Mouse (Mus musculus) liver, adult 2 months (tissue): ENCODE measurements around the gene Sema4c. TPM values are rescaled to one million over a fixed set of nuclear protein-coding genes. Genes with fewer than 3 reads are reported as not detected.

Experiments
- DNase-seq: peaks from one replicate; pipeline ENCODE4 v3.0.0-alpha.2; 2011; ENCODE audit warnings: low read depth, low spot score; ENCODE audit errors: extremely low read depth
- H3K27ac ChIP-seq: fragments of 200-500 bp; replicated peaks from 2 replicates; pipeline ENCODE4 v1.5.1; 2012; ENCODE audit warnings: low read depth, mild to moderate bottlenecking, control low read depth, inconsistent platforms, low read length; ENCODE audit not compliant: insufficient read depth
- H3K27me3 ChIP-seq: fragments of 200-500 bp; 2 replicates; pipeline ENCODE4 v1.6.1; 2012; ENCODE audit warnings: mild to moderate bottlenecking, moderate library complexity, low read length, inconsistent platforms; ENCODE audit not compliant: control insufficient read depth, insufficient read depth
- H3K36me3 ChIP-seq: fragments of 200-500 bp; 2 replicates; pipeline ENCODE4 v1.6.1; 2012; ENCODE audit warnings: low read length, inconsistent platforms; ENCODE audit not compliant: control insufficient read depth, insufficient read depth
- H3K4me1 ChIP-seq: fragments of 200-500 bp; 2 replicates; pipeline ENCODE4 v1.6.1; 2011; ENCODE audit warnings: low read length; ENCODE audit not compliant: control insufficient read depth, insufficient read depth
- H3K4me3 ChIP-seq: fragments of 200-500 bp; 2 replicates; pipeline ENCODE4 v1.5.1; 2011; ENCODE audit warnings: low read depth, mild to moderate bottlenecking, control low read depth, low read length, moderate library complexity; ENCODE audit not compliant: insufficient read depth
- H3K79me2 ChIP-seq: fragments of 200-500 bp; 2 replicates; pipeline ENCODE4 v1.6.1; 2012; ENCODE audit warnings: inconsistent platforms, mild to moderate bottlenecking, low read length, moderate library complexity; ENCODE audit not compliant: control insufficient read depth, insufficient read depth
- H3K9ac ChIP-seq: fragments of 200-500 bp; 2 replicates; pipeline ENCODE4 v1.6.1; 2012; ENCODE audit warnings: low read depth, mild to moderate bottlenecking, control low read depth, inconsistent platforms, low read length
- CTCF ChIP-seq: fragments of 200-500 bp; IDR thresholded peaks from 2 replicates; pipeline ENCODE4 v1.5.1; 2011; ENCODE audit warnings: low read depth, low read length, control low read depth
- POLR2A ChIP-seq: fragments of 200-500 bp; IDR thresholded peaks from 2 replicates; pipeline ENCODE4 v1.6.1; 2011; ENCODE audit warnings: low read length, control low read depth; ENCODE audit not compliant: insufficient read depth; ENCODE audit errors: extremely low read depth
- WGBS: fragments of 180-500 bp; shearing (Covaris S2); methylation state at CpG from one replicate; pipeline ENCODE4 v1.1.7; 2018; 5-methylcytosine and 5-hydroxymethylcytosine counted together
- polyA plus RNA-seq: library from polyadenylated mRNA; depleted of rRNA; stranded (reverse); fragments of >200 nt; gene quantifications from 2 replicates; pipeline ENCODE4 v1.2.3, GENCODE M21; 2012
- total RNA-seq: library from RNA; depleted of rRNA; stranded (reverse); fragments of >200 nt; gene quantifications from 2 replicates; pipeline ENCODE4 v1.2.3, GENCODE M21; 2014

Sema4c gene
- total and polyA plus RNA-seq, 2 experiments, result 1.5 to 2.4 TPM

- Histone ChIP-seq H3K36me3 (no peaks in the 10 kb centered on the region), H3K4me3 (no peak overlapping the region), H3K9ac (no peak overlapping the region), H3K27ac (no peak overlapping the region), H3K4me1 (peaks cover 2% of the 10 kb centered on the region; the same call in 1 of the 2 replicates), H3K79me2 (no peaks in the 10 kb centered on the region), H3K27me3 (no peaks in the 10 kb centered on the region)
- TF ChIP-seq CTCF, result no peak
- TF ChIP-seq POLR2A, result no peak
- 82% methylated on average over 8 of the region's 8 CpGs for WGBS
- DNase-seq, result no peak
These were observed 24.1 kb upstream of the Sema4c start for GRCm38 (mm10) chr1:36582211-36582610.

GRCm38 (mm10) chr1:36581260-36581659 is 23.1 kb upstream of the Sema4c start:
- Histone ChIP-seq H3K36me3 (no peaks in the 10 kb centered on the region), H3K9ac (no peak overlapping the region), H3K27ac (no peak overlapping the region), H3K4me3 (no peak overlapping the region), H3K4me1 (peaks cover 5% of the 10 kb centered on the region; the same call in 1 of the 2 replicates), H3K79me2 (no peaks in the 10 kb centered on the region), H3K27me3 (no peaks in the 10 kb centered on the region)
- 80% methylated on average over 5 of the region's 5 CpGs for WGBS
- no peak for DNase-seq
- no peak for TF ChIP-seq CTCF

- peaks cover 5% of the 10 kb centered on the region; the same call in 1 of the 2 replicates for H3K4me1 ChIP-seq
- peak overlapping the region; percentile 1; the same call in 1 of the 2 replicates for H3K27ac ChIP-seq
These were observed 22.4 kb upstream of the Sema4c start for GRCm38 (mm10) chr1:36580384-36581207.

GRCm38 (mm10) chr1:36579974-36580383 is 21.8 kb upstream of the Sema4c start:
- 64% methylated on average over 6 of the region's 6 CpGs for WGBS
- no peak overlapping the region for H3K4me3 ChIP-seq

More at GRCm38 (mm10) chr1:36580384-36581207, 22.4 kb upstream of the Sema4c start:
- no peaks in the 10 kb centered on the region for H3K79me2 ChIP-seq
- no peaks in the 10 kb centered on the region for H3K36me3 ChIP-seq
- 13% methylated on average over 17 of the region's 17 CpGs for WGBS
- no peaks in the 10 kb centered on the region for H3K27me3 ChIP-seq
- peak overlapping the region; percentile 32; the same call in 1 of the 2 replicates for H3K4me3 ChIP-seq
- H3K9ac ChIP-seq, result no peak overlapping the region; the same call in 1 of the 2 replicates
- TF ChIP-seq CTCF, result no peak
- TF ChIP-seq POLR2A, result no peak
- no peak for DNase-seq

GRCm38 (mm10) chr1:36576991-36577675 is 19.0 kb upstream of the Sema4c start:
- H3K36me3 ChIP-seq, result no peaks in the 10 kb centered on the region
- 79% methylated on average over 6 of the region's 6 CpGs for WGBS
- no peak overlapping the region for H3K9ac ChIP-seq
- no peak for TF ChIP-seq POLR2A
- no peak for TF ChIP-seq CTCF
- no peak overlapping the region for H3K27ac ChIP-seq
- H3K4me1 ChIP-seq, result peaks cover 5% of the 10 kb centered on the region; the same call in 1 of the 2 replicates
- no peaks in the 10 kb centered on the region for H3K27me3 ChIP-seq
- H3K4me3 ChIP-seq, result no peak overlapping the region
- no peaks in the 10 kb centered on the region for H3K79me2 ChIP-seq
- DNase-seq, result no peak

More at GRCm38 (mm10) chr1:36579974-36580383, 21.8 kb upstream of the Sema4c start:
- Histone ChIP-seq H3K27ac (peak overlapping the region; percentile 1; the same call in 1 of the 2 replicates), H3K9ac (no peak overlapping the region), H3K79me2 (no peaks in the 10 kb centered on the region), H3K27me3 (no peaks in the 10 kb centered on the region), H3K36me3 (no peaks in the 10 kb centered on the region), H3K4me1 (peaks cover 5% of the 10 kb centered on the region; the same call in 1 of the 2 replicates)
- no peak for TF ChIP-seq POLR2A
- TF ChIP-seq CTCF, result no peak
- no peak for DNase-seq
